ENCODE assay signal across 24 mouse cellular contexts in the genomic region with DNA sequence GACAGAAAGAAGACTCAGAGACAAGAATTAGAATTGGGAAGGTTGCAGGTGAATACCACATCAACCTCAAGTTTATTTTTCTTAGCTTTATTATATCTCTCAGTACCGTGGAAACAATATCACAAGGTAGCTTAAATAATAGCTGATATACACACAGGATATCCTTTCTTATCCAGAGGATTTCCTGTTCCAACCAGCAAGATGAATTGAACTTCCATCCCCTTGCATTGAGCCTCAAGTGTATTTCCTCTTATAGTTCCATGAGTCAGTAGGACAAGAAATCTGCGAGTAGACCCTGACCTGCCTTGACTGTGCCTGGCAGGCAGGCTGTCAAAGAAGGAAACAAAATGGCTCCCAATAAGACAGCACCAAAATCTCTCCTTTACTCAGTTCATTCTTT. TPM values are rescaled to one million over a fixed set of nuclear protein-coding genes. Genes with fewer than 3 reads are reported as not detected.
DNase-seq lines count a peak whose midpoint lies in the region; ATAC-seq and TF ChIP-seq lines count a peak whose summit lies in the region.
"Had no signal": no experiment of that assay in that cellular context is flagged by ENCODE, and none has a peak within 500 bp of the region (broad histone marks: within the 10 kb centered on the region; RNA-seq: fewer than 3 reads in every experiment).

No protein-coding gene starts in this region.

- DNase-seq in lung, postnatal 0 days (ENCODE audit: low spot score) = peak; percentile 8
- DNase-seq in lung, postnatal 14 days = no peak
- peak; percentile 37 for DNase-seq in CD4-positive helper T cell, adult 2 months (ENCODE audit: low read depth, low spot score)
- no peak for DNase-seq in left cerebral cortex, adult 9 months (ENCODE audit: low spot score in 2 of 2)
- DNase-seq in frontal cortex, postnatal 25 days (ENCODE audit: low spot score in 2 of 2) = no peak
- DNase-seq: adrenal gland, adult 8-10 months; adrenal gland, postnatal 25 days; B cell, adult 2 months; cerebellum, adult 18-20 months; cerebellum, adult 9-10 months; cerebellum, postnatal 14 days; gastrocnemius, adult 2 months; gastrocnemius, postnatal 14 days; heart, adult 11 months had no signal

- no peaks in the 10 kb centered on the region for H3K27me3 ChIP-seq in lung, postnatal 0 days (replicated peaks; ENCODE audit: insufficient read depth, low read length)
- H3K27me3 ChIP-seq: CH12.LX; forebrain, embryonic 13.5 days; hindbrain, embryonic 12.5 days; hindbrain, embryonic 15.5 days had no signal

- H3K4me3 ChIP-seq in lung, postnatal 0 days (ENCODE audit: low read depth, low read length) = no peak overlapping the region
- H3K4me3 ChIP-seq: forebrain, embryonic 10.5 days; forebrain, embryonic 13.5 days; gastrocnemius, adult 2 months; hindbrain, embryonic 12.5 days; hindbrain, embryonic 15.5 days had no signal

- H3K27ac ChIP-seq in lung, postnatal 0 days (ENCODE audit: low read length) = no peak overlapping the region
- H3K27ac ChIP-seq: forebrain, embryonic 10.5 days; forebrain, embryonic 13.5 days; gastrocnemius, adult 2 months; hindbrain, embryonic 12.5 days; hindbrain, embryonic 15.5 days had no signal

- H3K9me3 ChIP-seq in lung, postnatal 0 days (ENCODE audit: low read length) = no peaks in the 10 kb centered on the region
- H3K9me3 ChIP-seq: forebrain, embryonic 10.5 days; forebrain, embryonic 13.5 days; hindbrain, embryonic 12.5 days; hindbrain, embryonic 15.5 days had no signal

- H3K4me1 ChIP-seq in lung, postnatal 0 days (ENCODE audit: insufficient read depth, low read depth, low read length) = no peaks in the 10 kb centered on the region
- H3K4me1 ChIP-seq: forebrain, embryonic 13.5 days; hindbrain, embryonic 12.5 days; hindbrain, embryonic 15.5 days had no signal

- peak; percentile 50; the same call in 1 of the 2 replicates for ATAC-seq in lung, postnatal 0 days
- ATAC-seq in CD4-positive, CD25-positive, alpha-beta regulatory T cell, adult 4 months = peak; percentile 9
- peak; percentile 22 for ATAC-seq in inflammation-experienced regulatory T-cells, adult 6 months
- ATAC-seq: forebrain, embryonic 13.5 days; forebrain, embryonic 16.5 days had no signal

- 60% methylated on average over 2 of the region's 2 CpGs for WGBS in lung, postnatal 0 days

- no peak for TF ChIP-seq CTCF in lung, postnatal 0 days (IDR thresholded peaks at IDR 0.05)

- H3K36me3 ChIP-seq in lung, postnatal 0 days (ENCODE audit: insufficient read depth, low read length) = no peaks in the 10 kb centered on the region
- H3K36me3 ChIP-seq: forebrain, embryonic 10.5 days; G1E; hindbrain, embryonic 12.5 days; hindbrain, embryonic 15.5 days had no signal

- no peak overlapping the region for H3K9ac ChIP-seq in lung, postnatal 0 days (replicated peaks; ENCODE audit: low read depth)
- H3K9ac ChIP-seq: forebrain, embryonic 13.5 days; hindbrain, embryonic 12.5 days; hindbrain, embryonic 15.5 days had no signal

- peak; percentile 50 for TF ChIP-seq EP300 in lung, postnatal 0 days (IDR thresholded peaks at IDR 0.05)

- H3K4me2 ChIP-seq in lung, postnatal 0 days (replicated peaks; ENCODE audit: low read depth, low read length) = no peak overlapping the region
- H3K4me2 ChIP-seq: forebrain, embryonic 13.5 days; heart, embryonic 11.5 days; hindbrain, embryonic 12.5 days; hindbrain, embryonic 15.5 days had no signal

RNA-seq across cellular contexts. Expression of gene Gbp9, which starts 23.6 kb away (rescaled TPM):
- polyA plus RNA-seq in lung, postnatal 0 days (2015; fragmentation: Nextera tagmentation; extraction: Ambion mirVana) = 8.7 TPM in 2 replicates
- polyA plus RNA-seq in CD4-positive, CD25-positive, alpha-beta regulatory T cell, adult 4 months (2017; shearing (Covaris generic)) = 100 to 1,000 TPM in 1 of 2 experiments, 10 to 100 TPM in 1; 98.9 to 133 TPM
- 100 to 1,000 TPM in 1 of 3 experiments, 10 to 100 TPM in 2; 66.1 to 118 (median 87.6) TPM for polyA plus RNA-seq in inflammation-experienced regulatory T-cells, adult 6 months (2017; shearing (Covaris generic))
- polyA plus RNA-seq: G1E had no signal

RNA-seq across cellular contexts. Expression of gene Gbp8, which starts 23.6 kb away (rescaled TPM):
- 0.70 and 0.78 TPM in 2 replicates for polyA plus RNA-seq in lung, postnatal 0 days (2015; fragmentation: Nextera tagmentation; extraction: Ambion mirVana)
- polyA plus RNA-seq in CD4-positive, CD25-positive, alpha-beta regulatory T cell, adult 4 months (2017; shearing (Covaris generic)) = 100 to 1,000 TPM; 100 to 118 TPM
- 100 to 1,000 TPM in 1 of 3 experiments, 10 to 100 TPM in 2; 75.7 to 119 (median 99.7) TPM for polyA plus RNA-seq in inflammation-experienced regulatory T-cells, adult 6 months (2017; shearing (Covaris generic))
- polyA plus RNA-seq: forebrain, embryonic 10.5 days; G1E had no signal

RNA-seq across cellular contexts. Expression of gene Gbp4, which starts 23.6 kb away (rescaled TPM):
- polyA plus RNA-seq in lung, postnatal 0 days (2015; fragmentation: Nextera tagmentation; extraction: Ambion mirVana) = 5.1 and 5.9 TPM in 2 replicates
- 100 to 1,000 TPM; 246 to 316 TPM for polyA plus RNA-seq in CD4-positive, CD25-positive, alpha-beta regulatory T cell, adult 4 months (2017; shearing (Covaris generic))
- 100 to 1,000 TPM; 232 to 267 (median 237) TPM for polyA plus RNA-seq in inflammation-experienced regulatory T-cells, adult 6 months (2017; shearing (Covaris generic))
- polyA plus RNA-seq: G1E had no signal

Comparison
In these comparisons a context has a peak if more than half of its experiments do, and no peak if none do; other contexts are left out.
1. DNase-seq: peak in lung, postnatal 0 days (single experiment) and CD4-positive helper T cell, adult 2 months (single experiment); none in lung, postnatal 14 days (single experiment), left cerebral cortex, adult 9 months (0 of 2) and frontal cortex, postnatal 25 days (0 of 2).
2. RNA of gene Gbp8, which starts 23.6 kb away (polyA plus RNA-seq): 100 to 118 TPM in CD4-positive, CD25-positive, alpha-beta regulatory T cell, adult 4 months and 75.7 to 119 TPM in inflammation-experienced regulatory T-cells, adult 6 months; 0.70 to 0.78 TPM in lung, postnatal 0 days; every median in the first group is over 10 times any median in the second.
3. RNA of gene Gbp4, which starts 23.6 kb away (polyA plus RNA-seq): 246 to 316 TPM in CD4-positive, CD25-positive, alpha-beta regulatory T cell, adult 4 months and 232 to 267 TPM in inflammation-experienced regulatory T-cells, adult 6 months; 5.1 to 5.9 TPM in lung, postnatal 0 days; every median in the first group is over 10 times any median in the second.
4. Peak in every context shown above with its lines, with median percentiles within 50 percentile points of each other: ATAC-seq.